Comparison of ENCODE assay signal across 28 mouse cellular contexts in genomic region chr13:41820947-41821346, GRCm38 (mm10). TPM values are rescaled to one million over a fixed set of nuclear protein-coding genes. Genes with fewer than 3 reads are reported as not detected.
"Had no signal": no experiment of that assay in that cellular context is flagged by ENCODE, and none has a peak within 500 bp of the region (broad histone marks: within the 10 kb centered on the region; RNA-seq: fewer than 3 reads in every experiment).

No protein-coding gene starts in this region.

- H3K9ac ChIP-seq: heart, embryonic 13.5 days; heart, embryonic 15.5 days; hindbrain, embryonic 13.5 days; hindbrain, embryonic 15.5 days; kidney, embryonic 15.5 days; limb, embryonic 13.5 days; limb, embryonic 15.5 days; liver, embryonic 12.5 days; liver, embryonic 14.5 days had no signal

- H3K27ac ChIP-seq: gastrocnemius, adult 2 months; heart, adult 2 months; heart, embryonic 13.5 days; heart, embryonic 15.5 days; hindbrain, embryonic 10.5 days; hindbrain, embryonic 13.5 days; hindbrain, embryonic 15.5 days; hindbrain, postnatal 0 days; kidney, embryonic 15.5 days; kidney, postnatal 0 days; limb, embryonic 13.5 days; limb, embryonic 15.5 days; liver, embryonic 12.5 days; liver, embryonic 14.5 days had no signal

- DNase-seq: gastrocnemius, adult 2 months; gastrocnemius, postnatal 10 days; gastrocnemius, postnatal 25 days; heart, adult 2 months; heart, postnatal 14 days; heart, postnatal 4 days; kidney, adult 11 months; kidney, adult 2 months; kidney, adult 9 months; kidney, postnatal 14 days; kidney, postnatal 36 days; left cerebral cortex, postnatal 4 days had no signal

- H3K9me3 ChIP-seq: heart, embryonic 13.5 days; heart, embryonic 15.5 days; hindbrain, embryonic 10.5 days; hindbrain, embryonic 13.5 days; hindbrain, embryonic 15.5 days; kidney, embryonic 15.5 days; limb, embryonic 13.5 days; limb, embryonic 15.5 days; liver, embryonic 12.5 days had no signal

- H3K4me1 ChIP-seq: hindbrain, embryonic 10.5 days; hindbrain, embryonic 13.5 days; hindbrain, embryonic 15.5 days; limb, embryonic 13.5 days; liver, embryonic 12.5 days had no signal

- H3K36me3 ChIP-seq: heart, embryonic 13.5 days; heart, embryonic 15.5 days; hindbrain, embryonic 10.5 days; hindbrain, embryonic 13.5 days; hindbrain, embryonic 15.5 days; kidney, embryonic 15.5 days; limb, embryonic 13.5 days; limb, embryonic 15.5 days; liver, embryonic 12.5 days had no signal

- H3K4me3 ChIP-seq: gastrocnemius, adult 2 months; heart, adult 2 months; heart, embryonic 13.5 days; heart, embryonic 15.5 days; hindbrain, embryonic 10.5 days; hindbrain, embryonic 13.5 days; hindbrain, embryonic 15.5 days; kidney, embryonic 15.5 days; left cerebral cortex, adult 2 months; limb, embryonic 13.5 days; limb, embryonic 15.5 days; liver, embryonic 12.5 days had no signal

- H3K27me3 ChIP-seq: heart, embryonic 13.5 days; heart, embryonic 15.5 days; hindbrain, embryonic 13.5 days; hindbrain, embryonic 15.5 days; kidney, embryonic 15.5 days; limb, embryonic 13.5 days; limb, embryonic 15.5 days; liver, embryonic 12.5 days had no signal

- H3K4me2 ChIP-seq: heart, embryonic 11.5 days; heart, embryonic 13.5 days; heart, embryonic 15.5 days; hindbrain, embryonic 13.5 days; hindbrain, embryonic 15.5 days; kidney, embryonic 15.5 days; limb, embryonic 13.5 days; limb, embryonic 15.5 days; liver, embryonic 12.5 days had no signal

RNA-seq across cellular contexts. Expression of gene Adtrp, which starts 26.5 kb away (rescaled TPM):
- total RNA-seq: gastrocnemius, adult 2 months; gastrocnemius, postnatal 10 days; granulocyte monocyte progenitor cell, adult 5-6 weeks; left cerebral cortex, adult 2 months; left cerebral cortex, postnatal 4 days had no signal
- polyA plus RNA-seq: heart, embryonic 11.5 days; hindbrain, embryonic 10.5 days; limb, embryonic 11.5 days; liver, embryonic 12.5 days had no signal
